Mouse (Mus musculus) adrenal gland (tissue): ENCODE results near the gene Islr.

Experiments used
- intact Hi-C: fragments of 180-260 bp; cut with DNase I; formaldehyde crosslinking; loops from one replicate; pipeline ENCODE4 v1.15.1; 2025

The Islr gene

DNA sequence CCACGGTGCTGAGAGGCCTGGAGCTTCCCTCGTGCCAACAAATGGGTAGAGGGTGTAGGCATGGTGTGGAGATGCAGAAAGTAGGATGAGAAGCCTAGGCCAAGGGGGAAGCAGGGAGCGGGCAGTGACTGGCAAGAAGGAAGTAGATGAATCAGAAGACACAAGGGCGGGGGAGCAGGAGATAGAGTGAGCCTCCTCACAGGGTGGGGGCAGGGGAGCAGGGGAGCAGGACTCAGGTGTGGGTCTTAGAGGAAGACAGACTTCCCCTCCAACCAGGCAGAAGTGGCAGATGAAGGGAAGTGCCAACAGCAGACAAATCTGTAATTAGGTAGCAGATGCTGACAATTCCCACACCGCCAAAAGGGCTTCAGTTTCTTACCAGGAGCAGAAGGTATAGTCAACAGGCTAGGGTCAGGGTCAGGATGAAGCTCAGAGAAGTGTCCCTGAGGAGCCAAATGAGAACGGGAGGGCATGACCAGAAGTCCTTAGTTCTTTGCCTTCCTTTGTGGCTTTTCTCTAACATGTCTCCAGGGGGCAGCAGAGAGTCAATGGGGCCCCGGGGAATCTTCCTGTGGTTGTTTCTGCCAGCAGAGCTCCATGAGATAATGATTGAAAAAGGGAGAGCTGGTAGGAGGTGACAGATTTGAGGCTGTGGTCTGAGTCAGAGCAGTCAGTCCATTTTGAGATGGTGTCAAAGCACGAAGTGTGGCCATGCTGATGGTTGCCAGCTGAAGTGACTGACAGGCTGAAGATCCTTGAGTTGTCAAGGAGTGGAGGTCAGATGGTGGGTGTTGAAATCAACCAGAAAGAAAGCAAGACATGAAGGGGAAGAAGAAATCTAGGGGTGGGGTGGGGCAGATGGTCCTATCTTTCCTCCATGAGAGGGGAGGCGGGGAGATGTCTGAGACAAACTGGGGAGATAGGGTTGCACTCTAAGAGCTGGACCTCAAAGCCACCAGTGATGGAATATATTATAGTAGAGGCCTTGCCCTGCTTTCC is 22.1 kb upstream of the Islr start:
- intact Hi-C loops: loop anchor here (5.0 kb wide), 2 partner anchors 41 to 56 kb away; no protein-coding TSS in a partner anchor

DNA sequence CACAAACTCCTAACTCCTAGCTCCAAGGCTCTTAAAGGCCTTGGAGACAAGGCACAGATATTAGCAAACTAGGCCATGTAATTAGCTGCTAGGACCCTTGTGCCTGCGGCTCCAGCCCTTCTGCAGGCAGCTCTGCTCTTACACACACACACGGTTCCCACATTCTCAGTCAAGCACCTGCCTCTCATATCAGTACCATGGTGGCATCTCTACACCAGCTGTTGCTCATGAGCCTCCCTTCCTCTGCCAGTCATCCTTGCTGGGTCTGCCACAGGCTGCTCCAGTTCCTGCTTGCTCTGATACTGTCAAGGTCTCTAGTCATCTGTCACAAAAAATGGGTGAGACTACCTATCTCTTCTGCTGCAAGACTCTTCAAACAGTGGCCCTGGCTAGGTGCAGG is 20.2 kb upstream of the Islr start:
- intact Hi-C loops: loop anchor here (1.0 kb wide), 1 partner anchor 23 kb away; no protein-coding TSS in a partner anchor

GRCm38 (mm10) chr9:58220218-58220903 is 16.3 kb upstream of the Islr start:
- intact Hi-C loops: no loop called here

DNA sequence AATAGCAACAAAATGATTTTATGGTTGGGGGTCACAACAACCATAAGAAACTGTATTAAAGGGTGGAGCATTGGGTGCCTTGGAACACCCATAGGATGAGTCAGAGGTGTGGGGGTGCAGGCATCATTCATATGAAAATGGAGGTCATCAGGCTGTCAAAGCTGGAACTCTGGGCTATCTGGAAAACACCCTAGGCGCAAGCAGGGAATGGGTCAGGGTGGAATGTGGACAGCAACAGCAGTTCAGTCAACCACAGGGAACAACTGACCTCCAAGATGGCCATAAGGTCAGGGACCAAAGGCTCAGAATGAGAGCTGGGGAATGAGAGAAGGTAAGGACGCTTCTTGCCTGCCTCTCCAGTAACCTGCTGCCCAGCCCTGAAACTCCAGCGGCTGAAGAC is 14.4 kb upstream of the Islr start:
- intact Hi-C loops: loop anchor here (10.0 kb wide), 1 partner anchor 274 kb away; the partner anchor contains the start of gene Sema7a

- intact Hi-C loops: loop anchor here (10.0 kb wide), 1 partner anchor 272 kb away; the partner anchor contains the start of gene Sema7a
Observed at GRCm38 (mm10) chr9:58216402-58216801, 12.3 kb upstream of the Islr start.

GRCm38 (mm10) chr9:58214519-58215180 is 10.5 kb upstream of the Islr start:
- intact Hi-C loops: loop anchor here (10.0 kb wide), 1 partner anchor 270 kb away; the partner anchor contains the start of gene Sema7a

GRCm38 (mm10) chr9:58213865-58214264 is 9.8 kb upstream of the Islr start:
- intact Hi-C loops: loop anchor here (10.0 kb wide), 1 partner anchor 269 kb away; the partner anchor contains the start of gene Sema7a

DNA sequence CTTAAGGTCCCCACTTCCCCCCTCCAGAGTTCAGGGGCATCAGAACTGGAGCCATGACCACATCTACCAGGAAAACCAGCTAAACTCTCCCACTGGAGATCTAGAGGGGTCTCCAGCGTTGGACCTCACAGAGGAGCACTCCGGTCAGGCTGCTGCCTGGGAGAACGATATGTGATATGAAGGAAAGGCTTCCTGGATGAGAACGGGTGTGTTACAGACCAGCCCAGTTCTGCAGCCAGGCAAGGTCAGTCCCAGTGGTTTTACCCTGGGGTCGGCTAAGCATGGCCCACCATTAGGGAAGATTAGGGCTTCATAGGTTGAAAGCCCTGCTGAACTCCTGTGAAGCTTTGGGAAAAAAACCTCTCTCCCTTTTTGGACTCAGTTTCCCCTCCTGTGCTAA is 9.3 kb upstream of the Islr start:
- intact Hi-C loops: loop anchor here (10.0 kb wide), 1 partner anchor 269 kb away; the partner anchor contains the start of gene Sema7a

DNA sequence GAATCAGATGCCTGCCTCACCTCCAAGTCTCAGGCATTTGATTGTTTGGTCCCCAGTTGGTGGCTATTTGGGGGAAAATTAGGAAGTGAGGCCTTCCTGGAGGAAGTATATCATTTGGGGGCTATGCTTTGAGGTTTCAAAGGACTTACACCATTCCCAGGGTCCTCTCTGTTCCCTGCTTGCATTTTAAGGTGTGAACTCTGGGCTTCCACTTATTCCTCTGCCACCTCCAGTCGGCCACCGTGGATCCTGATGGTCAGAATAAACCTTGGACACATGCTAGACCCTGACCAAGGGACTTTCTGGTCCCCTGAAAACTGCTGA is 6.2 kb upstream of the Islr start:
- intact Hi-C loops: loop anchor here (10.0 kb wide), 1 partner anchor 265 kb away; the partner anchor contains the start of gene Sema7a

DNA sequence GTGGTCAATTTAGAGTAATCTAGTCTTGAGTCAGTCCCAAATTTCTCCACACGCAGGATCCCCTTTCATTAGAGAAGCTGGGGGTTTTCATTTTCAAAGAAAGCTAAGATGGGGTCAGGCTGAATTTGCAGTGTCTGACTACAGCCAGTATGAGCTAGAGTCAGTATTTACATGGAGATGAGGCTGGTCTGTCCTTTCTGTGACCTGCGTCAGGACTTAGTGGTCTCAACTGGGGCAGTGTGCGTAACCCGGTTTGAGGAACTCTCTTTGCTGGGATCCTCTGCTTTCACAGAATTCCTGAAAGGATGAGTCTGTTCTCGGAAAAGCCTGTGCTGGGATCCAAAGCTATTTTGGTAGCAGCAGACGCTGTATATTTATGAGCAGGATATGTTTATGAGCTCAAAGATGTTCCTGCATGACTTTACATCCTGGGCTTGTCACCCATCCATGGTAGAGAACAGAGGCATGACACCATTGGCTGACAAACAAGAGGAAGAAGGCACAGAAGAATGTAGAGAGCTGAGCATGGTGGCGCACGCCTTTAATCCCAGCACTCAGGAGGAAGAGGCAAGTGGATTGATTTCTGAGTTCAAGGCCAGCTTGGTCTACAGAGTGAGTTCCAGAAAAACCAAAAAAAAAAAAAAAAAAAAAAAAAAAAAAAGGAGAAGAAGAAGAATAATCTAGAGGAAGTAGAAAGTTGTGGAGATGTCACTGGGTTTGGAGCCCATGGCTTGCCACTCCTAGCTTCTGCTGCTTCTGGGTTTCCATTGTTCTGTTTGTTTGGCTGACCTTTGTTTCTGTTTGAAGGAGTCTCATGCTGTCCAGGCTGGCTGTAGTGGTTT is 5.6 kb upstream of the Islr start:
- intact Hi-C loops: loop anchor here (10.0 kb wide), 1 partner anchor 265 kb away; the partner anchor contains the start of gene Sema7a

GRCm38 (mm10) chr9:58206013-58206412 is 1.9 kb upstream of the Islr start:
- intact Hi-C loops: no loop called here

GRCm38 (mm10) chr9:58204448-58205000 is 418 bp upstream of the Islr start:
- intact Hi-C loops: no loop called here

GRCm38 (mm10) chr9:58202676-58203453 is 1.2 kb downstream of the Islr start:
- intact Hi-C loops: loop anchor here (1.0 kb wide), 1 partner anchor 165 kb away; no protein-coding TSS in a partner anchor

- intact Hi-C loops: no loop called here
Observed at GRCm38 (mm10) chr9:58201861-58202549, 2.1 kb downstream of the Islr start.

DNA sequence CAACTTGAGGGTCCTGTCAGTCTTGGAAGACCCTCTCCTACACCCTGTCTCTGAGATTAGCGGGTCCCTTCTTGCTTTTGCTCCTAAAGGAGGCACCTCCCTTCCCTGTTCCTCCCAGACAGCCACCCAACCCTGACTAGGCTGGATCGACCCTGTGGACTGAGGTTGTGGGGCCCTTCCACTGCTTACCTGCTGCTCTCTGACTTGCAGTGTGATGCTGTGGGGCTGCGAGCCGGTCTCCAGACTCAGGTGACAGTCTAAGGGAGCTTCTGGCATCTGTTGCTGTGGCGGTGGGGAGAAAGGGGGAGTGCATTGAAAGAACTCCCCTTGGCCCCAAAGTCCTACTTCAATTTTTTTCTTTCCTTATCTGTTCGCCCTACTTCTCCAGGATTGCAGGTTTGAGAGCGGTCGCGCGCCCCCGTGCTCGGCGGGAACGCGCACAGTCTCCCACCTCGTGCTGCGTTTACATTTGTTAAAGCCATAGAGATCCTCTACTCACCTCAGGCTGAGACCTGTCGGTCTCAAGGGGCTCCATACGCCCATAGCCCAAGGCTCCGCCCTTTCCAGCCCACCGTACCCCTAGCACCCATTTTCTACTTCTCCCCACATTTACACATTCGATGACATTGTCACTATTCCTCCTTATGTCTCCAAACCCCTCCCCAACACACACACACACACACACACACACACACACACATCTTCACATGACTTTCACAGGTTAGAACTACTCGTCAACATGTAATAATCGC is 2.8 kb downstream of the Islr start:
- intact Hi-C loops: no loop called here

DNA sequence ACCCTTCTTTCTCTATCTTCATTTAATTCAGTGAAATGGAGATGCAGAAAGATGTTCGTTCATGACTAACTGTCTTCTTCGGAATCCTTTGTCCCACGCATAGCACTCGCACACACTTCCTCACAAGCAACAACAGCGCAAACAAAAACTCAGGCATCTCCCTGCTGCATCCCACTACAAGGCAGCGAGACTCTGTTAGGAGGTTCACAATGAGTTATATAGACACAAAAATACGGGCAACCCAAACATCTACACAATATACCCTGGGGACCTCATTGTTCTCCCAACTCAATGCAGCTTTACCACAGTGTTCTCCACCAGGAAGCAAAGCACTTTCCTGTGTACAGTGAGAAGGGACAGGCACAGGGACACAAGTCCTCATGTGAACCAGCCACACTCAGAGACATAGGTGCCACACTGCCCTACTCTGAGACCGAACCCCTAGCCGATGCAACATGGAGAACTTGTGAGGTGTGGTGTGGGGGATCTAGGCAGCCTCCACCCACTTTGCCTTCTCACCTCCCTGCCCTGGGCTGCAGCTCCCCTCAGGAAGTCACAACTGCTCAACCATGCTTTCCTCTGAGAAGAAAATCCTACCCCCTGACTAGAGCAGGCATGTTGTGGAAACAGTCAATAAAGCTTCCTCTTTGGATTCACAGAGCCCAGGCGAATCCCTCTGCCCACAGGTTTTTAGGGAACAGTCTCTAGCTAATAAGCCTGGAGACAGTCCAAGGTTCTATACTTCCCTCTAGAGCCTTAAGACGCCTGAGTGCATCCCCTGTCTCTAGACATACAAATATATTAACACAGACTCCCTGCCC is 3.6 kb downstream of the Islr start:
- intact Hi-C loops: no loop called here
